Mouse (Mus musculus): ENCODE measurements around the gene Cep128. TPM values are rescaled to one million over a fixed set of nuclear protein-coding genes. Genes with fewer than 3 reads are reported as not detected.

The Cep128 gene
- total and polyA plus RNA-seq, 3 experiments, result 8.9 to 16.1 (median 13.5) TPM

DNA sequence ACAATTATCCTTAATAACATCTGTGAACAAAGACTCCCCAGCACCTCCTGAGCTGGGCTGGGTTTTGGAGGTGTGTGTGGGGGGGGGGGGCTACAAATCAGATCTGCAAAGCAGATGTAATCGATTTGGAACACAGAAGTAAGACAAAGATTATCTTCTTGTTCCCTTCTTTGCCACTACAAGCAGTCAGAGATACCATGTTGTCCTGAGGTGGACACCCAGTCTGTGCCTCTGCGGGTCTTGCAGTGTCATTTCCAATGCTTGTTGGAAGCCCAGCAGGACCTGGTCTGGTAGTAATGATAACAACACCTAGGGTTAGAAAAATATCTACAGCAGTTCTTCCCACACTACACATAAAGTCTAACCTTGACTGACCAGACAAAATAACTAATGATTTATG lies 110.3 kb downstream of the Cep128 start:
- peaks cover 0 to 3% of the 10 kb centered on the region in 2 experiments; a peak in 2 of 4 replicates for H3K4me1 ChIP-seq (ENCODE audit: control insufficient read depth in 1 of 2, insufficient read depth in 2 of 2)
- H3K36me3 ChIP-seq (replicated peaks in 1 of 2; ENCODE audit: control insufficient read depth in 1 of 2, insufficient read depth in 1 of 2, low read length in 1 of 2), result peaks cover 7 to 15% of the 10 kb centered on the region in 2 experiments
- no peak overlapping the region for H3K9ac ChIP-seq (ENCODE audit: insufficient read depth, low read depth)
- no peak overlapping the region for H3K4me3 ChIP-seq (replicated peaks in 1 of 3; ENCODE audit: low read depth in 2 of 3, low read length in 2 of 3, poor library complexity in 1 of 3)
- H3K9me3 ChIP-seq (replicated peaks; ENCODE audit: low read length), result no peaks in the 10 kb centered on the region
- no peaks in the 10 kb centered on the region for H3K27me3 ChIP-seq (replicated peaks)
- no peak for DNase-seq (ENCODE audit: extremely low read depth)
- H3K27ac ChIP-seq (ENCODE audit: insufficient read depth, low read depth), result no peak overlapping the region
- dilution Hi-C loops (cut with MboI; ENCODE audit: extremely low pct_ligation_motif_present, extremely low pct_unique_long_range_greater_than_20kb, low sequenced_read_pairs), result no loop called here
- no peak for TF ChIP-seq TCF12 (IDR thresholded peaks at IDR 0.05; ENCODE audit: low read depth, low read length)
- no peak for TF ChIP-seq POLR2AphosphoS2 (IDR thresholded peaks at IDR 0.05; ENCODE audit: low read depth, low read length)
- TF ChIP-seq NRF1 (IDR thresholded peaks at IDR 0.05; ENCODE audit: low read depth, low read length), result no peak
- no peak for TF ChIP-seq ETS1 (conservative IDR thresholded peaks at IDR 0.05; ENCODE audit: low read depth, low read length)
- TF ChIP-seq KAT2A (IDR thresholded peaks at IDR 0.05; ENCODE audit: insufficient replicate concordance, low read length), result no peak
- no peak for TF ChIP-seq POLR2A (IDR thresholded peaks at IDR 0.05; ENCODE audit: low read depth, low read length)
- TF ChIP-seq ZKSCAN1 (IDR thresholded peaks at IDR 0.05; ENCODE audit: borderline replicate concordance, low read depth, low read length), result no peak
- no peak for TF ChIP-seq GABPA (IDR thresholded peaks at IDR 0.05; ENCODE audit: insufficient replicate concordance, low read depth, low read length)
- TF ChIP-seq BHLHE40 (IDR thresholded peaks at IDR 0.05; ENCODE audit: low read depth, low read length), result no peak
- no peak for TF ChIP-seq SMC3 (IDR thresholded peaks at IDR 0.05; ENCODE audit: low read depth, low read length)
- TF ChIP-seq MXI1 (IDR thresholded peaks at IDR 0.05; ENCODE audit: low read depth, low read length), result no peak
- no peak for TF ChIP-seq MYC (IDR thresholded peaks at IDR 0.05; ENCODE audit: low read depth, low read length)
- TF ChIP-seq MEF2A (IDR thresholded peaks at IDR 0.05; ENCODE audit: borderline replicate concordance, low read depth, low read length), result no peak
- no peak for TF ChIP-seq MAFK (IDR thresholded peaks at IDR 0.05; ENCODE audit: insufficient replicate concordance, low read length)
- no peak for TF ChIP-seq MAX (IDR thresholded peaks at IDR 0.05; ENCODE audit: low read length)
- TF ChIP-seq TBP (conservative IDR thresholded peaks at IDR 0.05; ENCODE audit: low read depth, low read length), result no peak
- no peaks in the 10 kb centered on the region for H3K79me2 ChIP-seq (replicated peaks; ENCODE audit: control insufficient read depth, extremely low read depth, insufficient read depth, poor library complexity, severe bottlenecking)
- H3K4me2 ChIP-seq (ENCODE audit: insufficient read depth, low read depth, poor library complexity, severe bottlenecking), result no peak overlapping the region
- in situ Hi-C loops (cut with MboI; ENCODE audit: low pct_ligation_motif_present, low pct_unique_long_range_greater_than_20kb, low sequenced_read_pairs), result no loop called here

DNA sequence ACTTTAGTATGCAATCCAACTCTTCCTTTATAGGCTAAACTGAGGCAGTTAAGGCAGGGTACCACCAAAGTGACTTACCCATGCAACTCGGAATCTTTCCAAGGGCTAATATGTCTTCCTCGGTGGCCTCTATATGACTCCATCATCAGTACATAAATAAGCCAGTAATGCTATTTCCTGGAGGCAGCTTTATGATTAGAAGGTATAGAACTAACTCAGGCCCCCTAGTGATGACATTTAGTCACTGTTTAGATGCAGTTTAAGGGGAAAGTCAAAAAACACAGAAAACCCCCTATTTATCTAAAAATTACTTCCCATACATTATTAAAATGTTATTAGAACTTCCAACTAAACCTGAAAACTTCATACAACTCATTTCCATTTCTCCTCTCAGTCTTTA lies 114.6 kb downstream of the Cep128 start:
- TF ChIP-seq RAD21 (IDR thresholded peaks at IDR 0.05; ENCODE audit: low read depth, low read length) (peak; percentile 3; the same call in 1 of the 2 replicates), CTCF (conservative IDR thresholded peaks at IDR 0.05 in 1 of 2, IDR thresholded peaks at IDR 0.05 in 1 of 2; ENCODE audit: low read depth in 2 of 2, low read length in 2 of 2) (peak in 1 of 2 experiments; percentile 15; a peak in 1 of 4 replicates), ZMIZ1 (IDR thresholded peaks at IDR 0.05; ENCODE audit: low read depth, low read length) (no peak), RCOR1 (conservative IDR thresholded peaks at IDR 0.05; ENCODE audit: low read depth, low read length) (no peak)
- Histone ChIP-seq H3K9me3 (replicated peaks; ENCODE audit: low read length) (no peaks in the 10 kb centered on the region), H3K4me2 (ENCODE audit: insufficient read depth, low read depth, poor library complexity, severe bottlenecking) (no peak overlapping the region), H3K9ac (ENCODE audit: insufficient read depth, low read depth) (no peak overlapping the region), H3K27me3 (replicated peaks) (no peaks in the 10 kb centered on the region), H3K27ac (ENCODE audit: insufficient read depth, low read depth) (no peak overlapping the region), H3K4me1 (ENCODE audit: control insufficient read depth in 1 of 2, insufficient read depth in 2 of 2) (peaks cover 0 to 13% of the 10 kb centered on the region in 2 experiments; a peak in 2 of 4 replicates), H3K79me2 (replicated peaks; ENCODE audit: control insufficient read depth, extremely low read depth, insufficient read depth, poor library complexity, severe bottlenecking) (no peaks in the 10 kb centered on the region), H3K36me3 (replicated peaks in 1 of 2; ENCODE audit: control insufficient read depth in 1 of 2, insufficient read depth in 1 of 2, low read length in 1 of 2) (peaks cover 8 to 22% of the 10 kb centered on the region in 2 experiments), H3K4me3 (replicated peaks in 1 of 3; ENCODE audit: low read depth in 2 of 3, low read length in 2 of 3, poor library complexity in 1 of 3) (no peak overlapping the region)
- dilution Hi-C loops (cut with MboI; ENCODE audit: extremely low pct_ligation_motif_present, extremely low pct_unique_long_range_greater_than_20kb, low sequenced_read_pairs), result no loop called here
- DNase-seq (ENCODE audit: extremely low read depth), result no peak
- in situ Hi-C loops (cut with MboI; ENCODE audit: low pct_ligation_motif_present, low pct_unique_long_range_greater_than_20kb, low sequenced_read_pairs), result no loop called here
